Mouse (Mus musculus) intestine, embryonic 16.5 days (tissue): ENCODE results near the gene Cmah. TPM values are rescaled to one million over a fixed set of nuclear protein-coding genes. Genes with fewer than 3 reads are reported as not detected.

Experiments used
- ATAC-seq: fragments of 200-750 bp; cut with Nextera tagmentation; 2 replicates; pipeline ENCODE4 v1.8.0; 2017; ENCODE audit warnings: moderate TSS enrichment, moderate library complexity
- H3K27ac ChIP-seq: fragments of 300-500 bp; sonication (generic); 2 replicates; pipeline ENCODE4 v1.5.1; 2014; ENCODE audit warnings: mild to moderate bottlenecking, low read length
- H3K27me3 ChIP-seq: fragments of 300-500 bp; sonication (generic); replicated peaks from 2 replicates; pipeline ENCODE4 v1.6.1; 2014; ENCODE audit warnings: low read length, control low read depth, mixed read lengths; ENCODE audit not compliant: control insufficient read depth, insufficient read depth
- H3K36me3 ChIP-seq: fragments of 300-500 bp; sonication (generic); 2 replicates; pipeline ENCODE4 v1.6.1; 2014; ENCODE audit warnings: low read length, control low read depth; ENCODE audit not compliant: control insufficient read depth, insufficient read depth
- H3K4me1 ChIP-seq: fragments of 300-500 bp; sonication (generic); 2 replicates; pipeline ENCODE4 v1.6.1; 2014; ENCODE audit warnings: low read length, control low read depth, mixed read lengths; ENCODE audit not compliant: control insufficient read depth, insufficient read depth
- H3K4me2 ChIP-seq: fragments of 300-500 bp; sonication (generic); 2 replicates; pipeline ENCODE4 v1.6.1; 2014; ENCODE audit warnings: low read depth, low read length, control low read depth
- H3K4me3 ChIP-seq: fragments of 300-500 bp; sonication (generic); 2 replicates; pipeline ENCODE4 v1.5.1; 2014; ENCODE audit warnings: mild to moderate bottlenecking, low read length
- H3K9ac ChIP-seq: fragments of 300-500 bp; sonication (generic); 2 replicates; pipeline ENCODE4 v1.6.1; 2014; ENCODE audit warnings: low read depth, low read length
- H3K9me3 ChIP-seq: fragments of 300-500 bp; sonication (generic); 2 replicates; pipeline ENCODE4 v1.6.1; 2016; ENCODE audit warnings: low read length, control low read depth; ENCODE audit not compliant: control insufficient read depth
- whole genome bisulfite sequencing: fragments of 180-500 bp; shearing (Covaris S2); extraction: QIAGEN DNeasy Blood & Tissue Kit; methylation state at CpG from one replicate; pipeline ENCODE4 v1.1.7; 2014; 5-methylcytosine and 5-hydroxymethylcytosine counted together
- polyA plus RNA-seq: library from polyadenylated mRNA; unstranded; fragments of >200 nt; fragmentation: Nextera tagmentation; extraction: Ambion mirVana; gene quantifications from 2 replicates; pipeline ENCODE4 v1.2.1, GENCODE M21; 2015

The Cmah gene
- polyA plus RNA-seq, 1 experiment from 2014 or later = 0.27 TPM

DNA sequence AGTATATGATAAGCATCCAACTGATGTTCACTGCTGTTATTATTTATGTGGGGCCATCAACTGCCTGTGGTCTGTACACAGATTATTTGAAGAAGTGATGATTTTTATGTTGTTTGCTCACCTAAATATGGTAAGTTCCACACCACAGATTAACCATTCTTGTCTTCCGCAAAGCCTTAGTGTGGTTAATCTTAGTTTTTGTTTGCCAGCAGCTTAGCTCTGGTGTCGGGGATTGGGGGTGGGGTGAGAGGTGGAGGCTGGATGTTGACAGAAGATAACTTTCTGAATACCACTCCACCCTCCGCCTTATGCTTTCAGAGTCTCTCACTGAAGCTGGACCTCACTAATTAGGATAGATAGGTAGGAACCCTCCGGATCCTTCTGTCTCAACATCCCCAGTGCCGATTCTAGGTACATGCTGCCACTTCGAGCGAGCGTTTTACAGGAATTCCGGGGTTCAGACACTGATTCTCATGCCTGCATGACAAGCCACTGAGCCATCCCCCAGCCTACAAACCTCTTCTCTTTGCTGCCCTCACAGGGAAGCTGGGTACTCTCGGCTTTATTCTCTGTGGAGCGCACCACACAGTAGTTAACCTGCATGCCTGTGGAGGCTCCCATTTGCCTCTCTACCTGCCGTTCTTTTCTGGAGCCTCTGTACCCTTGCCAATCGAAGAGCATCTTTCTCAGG lies 92.5 kb downstream of the Cmah start:
- Histone ChIP-seq H3K4me3 (no peak overlapping the region), H3K9ac (no peak overlapping the region), H3K27ac (no peak overlapping the region), H3K9me3 (no peaks in the 10 kb centered on the region), H3K27me3 (peaks cover 2% of the 10 kb centered on the region; the same call in 1 of the 2 replicates), H3K4me2 (no peak overlapping the region), H3K4me1 (0 out of 2 replicates have a peak, but pooled peaks cover 3% of the 10 kb centered on the region), H3K36me3 (no peaks in the 10 kb centered on the region)
- peak; percentile 78 for ATAC-seq
- 62% methylated on average over 13 of the region's 13 CpGs for WGBS

- Histone ChIP-seq H3K4me1 (no peaks in the 10 kb centered on the region), H3K9ac (no peak overlapping the region), H3K4me2 (no peak overlapping the region), H3K9me3 (no peaks in the 10 kb centered on the region), H3K27ac (no peak overlapping the region), H3K4me3 (no peak overlapping the region), H3K27me3 (peaks cover 2% of the 10 kb centered on the region; the same call in 1 of the 2 replicates), H3K36me3 (no peaks in the 10 kb centered on the region)
- 45% methylated on average over 3 of the region's 3 CpGs for WGBS
- no peak for ATAC-seq
Observed at GRCm38 (mm10) chr13:24421987-24422386, 94.8 kb downstream of the Cmah start.

- WGBS = 49% methylated on average over 5 of the region's 5 CpGs
- ATAC-seq = no peak
- Histone ChIP-seq H3K4me1 (no peaks in the 10 kb centered on the region), H3K9me3 (no peaks in the 10 kb centered on the region), H3K27me3 (no peaks in the 10 kb centered on the region), H3K4me2 (no peak overlapping the region), H3K27ac (no peak overlapping the region), H3K4me3 (no peak overlapping the region), H3K9ac (no peak overlapping the region), H3K36me3 (no peaks in the 10 kb centered on the region)
Observed at GRCm38 (mm10) chr13:24430215-24430614, 103.0 kb downstream of the Cmah start.

DNA sequence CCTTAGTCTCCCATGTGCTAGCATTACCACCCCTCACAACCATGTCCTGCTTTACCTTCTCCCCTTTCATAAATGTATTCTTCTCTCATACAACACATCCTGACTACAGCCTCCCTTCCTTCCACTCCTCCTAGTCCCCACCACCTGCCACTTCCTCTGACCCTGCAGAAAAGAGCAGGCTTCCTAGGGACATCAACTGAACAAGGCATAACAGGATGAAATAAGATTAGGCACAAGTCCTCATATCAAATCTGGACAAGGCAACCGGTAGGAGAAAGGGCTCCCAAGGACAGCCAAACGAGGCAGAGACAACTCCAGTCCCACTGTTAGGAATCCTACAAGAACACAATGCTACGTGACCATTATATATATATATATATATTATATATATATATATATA lies 104.4 kb downstream of the Cmah start:
- H3K27ac ChIP-seq = no peak overlapping the region
- H3K36me3 ChIP-seq = no peaks in the 10 kb centered on the region
- no peak overlapping the region for H3K4me3 ChIP-seq
- no peaks in the 10 kb centered on the region for H3K9me3 ChIP-seq
- ATAC-seq = no peak
- H3K4me1 ChIP-seq = no peaks in the 10 kb centered on the region
- WGBS = 71% methylated on average over 3 of the region's 3 CpGs
- H3K4me2 ChIP-seq = no peak overlapping the region
- no peak overlapping the region for H3K9ac ChIP-seq
- no peaks in the 10 kb centered on the region for H3K27me3 ChIP-seq

DNA sequence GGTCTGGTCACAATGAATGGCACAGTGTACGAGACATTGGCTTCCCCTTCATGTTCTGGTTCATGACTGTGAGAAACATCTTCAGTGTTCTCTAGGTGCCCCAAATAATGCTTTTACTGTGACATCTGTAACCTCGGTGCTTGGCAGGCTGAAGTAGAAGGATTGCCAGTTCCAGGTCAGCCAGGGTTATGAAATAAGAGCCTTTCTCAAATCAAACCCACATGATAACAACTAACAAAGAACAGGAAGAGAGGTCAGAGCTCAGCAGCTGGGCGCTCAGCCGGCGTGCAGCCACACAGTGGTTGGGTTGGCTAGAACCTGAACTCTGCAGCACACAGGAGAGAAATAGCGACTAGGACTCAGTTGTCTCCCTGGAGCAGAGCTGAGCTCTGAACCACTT lies 115.1 kb downstream of the Cmah start:
- Histone ChIP-seq H3K9ac (no peak overlapping the region), H3K36me3 (no peaks in the 10 kb centered on the region), H3K4me3 (no peak overlapping the region), H3K27me3 (no peaks in the 10 kb centered on the region), H3K27ac (no peak overlapping the region), H3K4me1 (peaks cover 3% of the 10 kb centered on the region; the same call in 1 of the 2 replicates), H3K4me2 (no peak overlapping the region), H3K9me3 (no peaks in the 10 kb centered on the region)
- WGBS = 56% methylated on average over 6 of the region's 6 CpGs
- no peak for ATAC-seq

GRCm38 (mm10) chr13:24443763-24444347 lies 116.7 kb downstream of the Cmah start:
- no peaks in the 10 kb centered on the region for H3K27me3 ChIP-seq
- no peaks in the 10 kb centered on the region for H3K36me3 ChIP-seq
- 62% methylated on average over 4 of the region's 4 CpGs for WGBS
- no peak overlapping the region for H3K4me2 ChIP-seq
- H3K4me1 ChIP-seq = peaks cover 3% of the 10 kb centered on the region; the same call in 1 of the 2 replicates
- no peak overlapping the region for H3K4me3 ChIP-seq
- ATAC-seq = no peak
- peak overlapping the region; percentile 28 for H3K27ac ChIP-seq
- H3K9me3 ChIP-seq = no peaks in the 10 kb centered on the region
- H3K9ac ChIP-seq = no peak overlapping the region

GRCm38 (mm10) chr13:24444709-24445108 lies 117.5 kb downstream of the Cmah start:
- Histone ChIP-seq H3K9me3 (no peaks in the 10 kb centered on the region), H3K36me3 (no peaks in the 10 kb centered on the region), H3K4me3 (no peak overlapping the region), H3K4me2 (no peak overlapping the region), H3K4me1 (peaks cover 3% of the 10 kb centered on the region; the same call in 1 of the 2 replicates), H3K27me3 (no peaks in the 10 kb centered on the region), H3K9ac (no peak overlapping the region), H3K27ac (no peak overlapping the region)
- no peak for ATAC-seq
- 48% methylated on average over 4 of the region's 4 CpGs for WGBS

GRCm38 (mm10) chr13:24445166-24445565 lies 118.0 kb downstream of the Cmah start:
- H3K27ac ChIP-seq = no peak overlapping the region
- no peak overlapping the region for H3K9ac ChIP-seq
- H3K36me3 ChIP-seq = no peaks in the 10 kb centered on the region
- peaks cover 3% of the 10 kb centered on the region; the same call in 1 of the 2 replicates for H3K4me1 ChIP-seq
- H3K9me3 ChIP-seq = no peaks in the 10 kb centered on the region
- ATAC-seq = no peak
- no peak overlapping the region for H3K4me2 ChIP-seq
- 74% methylated on average over 3 of the region's 3 CpGs for whole genome bisulfite sequencing
- no peak overlapping the region for H3K4me3 ChIP-seq
- no peaks in the 10 kb centered on the region for H3K27me3 ChIP-seq

DNA sequence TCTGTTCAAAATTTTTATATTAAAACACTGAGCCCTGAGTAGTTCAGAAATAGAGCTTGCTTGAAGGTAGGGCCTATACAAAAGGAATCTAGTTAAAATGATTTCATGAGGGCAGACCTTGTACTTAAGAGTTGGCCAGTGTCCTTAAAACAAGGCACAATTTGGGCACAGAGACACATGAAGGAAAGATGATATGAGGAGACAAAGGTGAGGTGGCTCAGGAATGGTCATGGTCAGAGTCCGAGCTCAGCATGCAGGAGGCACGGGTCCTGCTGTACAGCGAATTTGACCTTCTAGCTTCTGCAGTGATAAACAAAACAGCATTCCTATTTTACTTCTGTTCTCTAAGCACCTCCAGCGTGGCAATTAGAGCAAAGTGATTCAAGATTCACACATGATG lies 118.9 kb downstream of the Cmah start:
- no peak overlapping the region for H3K4me3 ChIP-seq
- H3K27me3 ChIP-seq = no peaks in the 10 kb centered on the region
- H3K9me3 ChIP-seq = no peaks in the 10 kb centered on the region
- no peak overlapping the region for H3K27ac ChIP-seq
- no peak overlapping the region for H3K4me2 ChIP-seq
- no peak overlapping the region for H3K9ac ChIP-seq
- peaks cover 3% of the 10 kb centered on the region; the same call in 1 of the 2 replicates for H3K4me1 ChIP-seq
- H3K36me3 ChIP-seq = no peaks in the 10 kb centered on the region
- 72% methylated on average over 4 of the region's 4 CpGs for WGBS
- ATAC-seq = no peak
